Mouse (Mus musculus) cerebellum, adult 8-10 months (tissue): ENCODE measurements at regions not wholly inside any gene's neighbourhood (a gene's known extent, or its start where the extent isn't known, plus 50 kb on each side); places are given as distances from the start of the nearest gene placed in this dataset.

Source experiments
- DNase-seq: peaks from one replicate; pipeline ENCODE4 v3.0.0; 2022

DNA sequence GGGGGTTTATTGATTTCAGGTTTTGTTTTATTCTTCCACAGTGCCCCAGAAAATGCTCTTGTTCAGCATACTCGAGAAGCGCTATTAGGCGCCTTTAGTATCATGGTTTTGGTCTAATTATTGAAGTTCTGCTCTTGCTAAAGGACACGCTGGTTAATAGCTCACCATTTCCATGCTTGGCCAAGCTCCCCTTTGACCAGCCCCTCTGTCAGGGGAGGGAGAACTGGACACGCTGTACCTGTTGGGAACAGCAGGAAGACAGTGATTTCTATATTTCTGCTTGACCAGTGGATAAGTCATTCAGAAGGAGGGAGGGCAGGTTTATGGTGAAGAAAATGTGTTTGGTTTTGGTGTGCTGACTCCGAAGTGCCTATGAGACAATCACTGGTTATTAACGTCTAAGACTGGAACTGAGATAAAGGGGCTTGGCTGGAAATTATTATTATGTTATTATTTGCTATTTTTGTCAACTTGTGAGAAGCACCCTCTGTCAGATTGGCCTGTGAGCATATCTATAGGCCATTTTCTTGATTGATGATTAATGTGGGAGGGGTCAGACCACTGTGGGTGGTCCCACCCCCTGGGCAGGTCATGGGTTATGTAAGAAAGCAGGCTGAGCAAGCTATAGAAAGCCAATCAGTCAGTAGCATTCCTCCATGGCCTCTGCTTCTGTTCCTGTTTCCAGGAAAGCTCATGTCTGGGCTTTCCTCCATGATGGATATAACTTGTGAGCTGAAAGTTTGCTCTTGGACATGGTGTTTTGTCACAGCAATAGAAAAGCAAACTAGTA, 51.2 kb upstream of the Tanc2 start:
- no peak for DNase-seq

DNA sequence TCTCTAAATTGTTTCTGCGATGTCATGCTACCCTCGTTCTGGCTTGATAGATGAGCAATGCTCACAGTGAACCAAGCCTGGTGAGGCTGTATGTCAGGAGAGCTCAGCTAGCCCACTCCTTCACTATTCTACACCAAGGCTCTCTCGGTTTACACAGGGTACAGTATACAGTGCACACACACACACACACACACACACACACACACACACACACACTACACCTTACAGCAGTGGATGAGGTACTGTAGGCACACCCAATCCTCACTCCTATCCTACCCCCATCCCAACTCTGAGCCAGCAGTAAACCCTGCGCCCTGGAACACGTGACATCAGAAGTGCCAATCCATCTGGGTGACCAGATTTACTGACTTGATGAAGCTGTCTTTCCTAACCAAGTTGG, 57.2 kb upstream of the Tanc2 start:
- DNase-seq = no peak

DNA sequence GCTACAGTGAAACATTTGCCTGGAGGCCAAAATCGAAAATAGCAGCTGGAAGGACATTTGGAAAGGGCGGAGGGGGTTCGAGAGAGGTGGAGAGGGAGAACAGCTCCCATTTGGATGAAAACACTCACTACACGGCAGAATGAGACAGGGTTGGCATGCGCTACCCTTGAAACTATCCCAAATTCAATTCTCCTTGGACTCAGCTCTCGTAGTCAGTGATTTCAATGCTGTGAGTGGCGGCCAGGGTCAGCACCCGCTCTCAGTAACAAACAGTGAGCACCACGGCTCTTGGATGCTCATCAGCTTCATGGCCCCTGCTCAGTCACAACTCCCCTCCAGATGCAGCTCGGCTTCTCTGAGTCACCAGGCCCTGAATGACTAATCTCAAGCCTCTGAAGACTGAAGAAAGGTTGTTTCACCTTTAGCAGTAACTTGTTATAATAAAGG, 59.1 kb upstream of the Tanc2 start:
- DNase-seq = no peak

DNA sequence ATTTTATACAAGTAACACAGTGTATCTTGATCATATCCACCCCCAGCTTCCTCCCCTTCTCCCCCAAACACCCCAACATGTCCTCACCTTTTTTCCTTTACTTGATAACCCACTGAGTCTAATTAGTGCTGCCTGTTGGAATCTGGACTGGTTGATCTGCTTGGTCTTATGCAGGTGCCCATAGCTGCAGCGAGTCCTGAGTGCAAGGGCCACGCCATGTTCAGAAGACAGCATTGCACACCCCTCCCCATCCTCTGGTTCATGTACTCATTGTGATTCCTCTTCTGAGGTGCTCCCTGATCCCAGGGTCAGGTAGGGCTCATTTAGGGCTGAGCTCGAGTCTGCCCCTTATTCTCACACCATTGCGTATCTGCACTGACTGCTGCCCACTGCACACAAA, 63.7 kb upstream of the Tanc2 start:
- DNase-seq = no peak

DNA sequence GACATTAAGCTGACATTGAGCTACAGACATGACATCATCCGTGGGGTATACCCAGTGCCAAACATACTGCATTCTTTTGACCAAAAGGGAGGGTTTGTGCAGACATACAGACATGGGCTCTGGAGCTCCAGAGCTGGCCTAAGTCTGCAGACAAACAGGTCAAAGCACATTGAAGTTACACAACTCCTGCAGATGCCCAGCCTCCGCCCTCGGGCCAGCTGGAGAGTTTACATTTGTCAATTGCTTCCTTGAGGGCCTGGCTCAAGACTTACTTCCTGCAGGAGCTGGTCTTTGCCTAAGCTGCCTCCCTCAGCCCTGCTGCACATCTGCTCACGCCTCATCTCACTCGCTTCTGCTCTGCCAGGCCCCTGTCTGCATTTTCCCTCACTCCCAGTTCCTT, 64.2 kb upstream of the Tanc2 start:
- no peak for DNase-seq

DNA sequence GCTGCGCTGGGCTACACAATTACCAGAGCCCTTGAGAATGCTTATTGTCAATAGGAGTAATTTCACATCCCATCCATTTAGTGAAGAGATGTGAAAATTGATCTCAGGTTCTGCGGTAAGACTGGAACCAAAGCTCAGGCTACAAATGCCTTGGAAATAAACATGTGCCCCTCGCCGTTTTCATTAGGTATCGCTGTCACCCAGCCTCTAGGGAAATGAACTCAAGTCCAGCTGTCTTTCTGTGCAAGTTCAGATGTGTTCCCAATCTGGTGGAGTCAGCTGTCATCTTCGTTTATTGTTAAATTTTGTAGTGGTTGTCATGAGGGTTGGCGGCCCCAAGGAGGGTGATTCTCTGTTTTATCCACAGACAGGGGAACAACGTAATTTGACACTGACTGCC, 65.4 kb upstream of the Tanc2 start:
- DNase-seq = no peak

DNA sequence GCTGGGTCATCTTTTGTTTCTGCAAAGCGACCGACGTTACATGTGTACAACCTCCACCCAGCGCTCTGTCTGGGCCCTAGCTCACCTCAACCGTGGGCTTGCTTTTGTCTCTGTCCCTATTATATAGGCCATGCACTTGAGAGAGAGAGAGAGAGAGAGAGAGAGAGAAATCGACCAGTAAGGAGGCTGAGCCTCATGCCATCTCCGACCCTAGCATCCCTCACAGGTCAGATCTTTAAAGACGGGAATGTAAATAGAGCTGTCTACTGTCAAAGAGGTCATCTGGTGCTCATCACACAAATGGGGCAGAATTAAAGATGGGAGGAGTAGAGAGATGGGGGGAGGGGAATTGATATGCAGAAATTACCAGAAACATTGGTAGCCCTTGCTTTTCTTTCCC, 66.0 kb upstream of the Tanc2 start:
- DNase-seq = no peak

DNA sequence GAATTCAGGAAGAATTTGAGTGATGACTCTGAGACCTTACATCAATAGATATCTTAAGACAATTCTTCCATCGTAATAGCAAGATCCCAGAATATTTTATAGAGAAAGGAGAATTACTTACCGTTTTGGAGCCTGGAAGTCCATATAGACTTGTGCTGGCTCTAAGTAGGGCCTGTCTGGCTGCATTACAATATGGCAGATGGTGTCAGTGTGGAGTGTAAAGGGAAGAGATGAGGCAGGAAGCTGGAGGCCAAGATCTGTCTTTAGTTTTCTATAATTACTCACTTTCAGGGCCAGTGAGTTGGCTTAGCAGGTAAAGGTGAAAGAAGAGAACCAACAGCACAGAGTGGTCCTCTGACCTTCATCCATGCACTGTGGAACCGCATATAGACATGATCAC, 63.9 kb upstream of the March10 start:
- peak; percentile 35 for DNase-seq

DNA sequence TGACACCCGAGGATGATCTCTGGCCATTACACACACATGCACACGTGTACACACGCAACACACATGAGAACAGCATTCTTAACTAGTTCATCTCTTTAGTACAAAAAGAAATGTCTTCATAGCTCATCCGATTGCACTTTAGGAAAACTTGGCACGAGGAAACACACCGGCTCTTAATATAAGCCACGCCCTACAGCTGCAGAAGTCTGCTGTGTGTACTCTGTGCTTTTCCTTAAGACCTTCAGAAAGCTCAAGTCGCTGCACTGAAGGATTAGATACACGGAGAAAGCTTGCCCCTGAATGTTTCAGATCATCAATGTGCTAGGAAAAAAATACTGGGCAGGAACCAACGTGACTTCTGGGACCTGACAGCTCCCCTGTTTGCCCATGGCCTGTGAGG, 56.7 kb upstream of the March10 start:
- no peak for DNase-seq

DNA sequence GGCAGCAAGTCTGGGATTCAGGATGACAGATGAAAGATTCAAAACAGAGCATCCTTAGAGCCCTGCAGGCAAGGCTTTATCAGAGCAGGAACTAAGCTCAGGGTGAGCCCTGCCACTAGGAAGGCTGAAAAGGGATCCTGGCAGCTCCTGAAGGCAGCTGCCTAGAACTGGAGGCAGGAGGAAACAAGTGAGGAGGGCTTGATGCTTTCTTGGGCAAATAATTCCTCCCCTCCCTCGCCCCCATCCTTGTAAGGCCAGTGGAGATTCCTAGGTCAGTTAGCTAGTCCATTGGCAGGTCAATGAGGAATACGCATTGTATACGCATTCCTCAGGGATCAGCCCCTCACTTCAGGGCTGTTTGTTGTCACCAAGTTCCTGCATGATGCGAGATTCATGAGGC, 54.1 kb upstream of the March10 start:
- no peak for DNase-seq

DNA sequence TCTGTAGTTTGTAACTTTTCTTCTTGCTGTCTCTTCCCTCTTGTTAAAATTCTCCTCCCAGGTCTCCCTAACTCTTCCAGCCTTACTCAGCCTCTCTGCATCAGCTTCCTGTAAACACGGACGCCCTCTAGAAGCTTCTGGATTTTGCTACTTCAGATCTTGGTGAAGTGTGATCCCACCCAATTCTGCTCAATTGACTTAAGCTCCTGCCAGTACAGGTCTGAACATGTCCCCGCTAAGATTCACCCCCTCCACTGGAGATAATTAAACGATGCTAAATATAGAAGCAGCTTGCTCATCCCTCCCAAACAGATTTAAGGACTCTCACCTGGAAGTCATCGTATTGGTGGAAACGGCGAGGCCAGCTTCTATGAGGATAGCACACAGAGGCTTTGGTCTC, 53.5 kb upstream of the March10 start:
- no peak for DNase-seq

DNA sequence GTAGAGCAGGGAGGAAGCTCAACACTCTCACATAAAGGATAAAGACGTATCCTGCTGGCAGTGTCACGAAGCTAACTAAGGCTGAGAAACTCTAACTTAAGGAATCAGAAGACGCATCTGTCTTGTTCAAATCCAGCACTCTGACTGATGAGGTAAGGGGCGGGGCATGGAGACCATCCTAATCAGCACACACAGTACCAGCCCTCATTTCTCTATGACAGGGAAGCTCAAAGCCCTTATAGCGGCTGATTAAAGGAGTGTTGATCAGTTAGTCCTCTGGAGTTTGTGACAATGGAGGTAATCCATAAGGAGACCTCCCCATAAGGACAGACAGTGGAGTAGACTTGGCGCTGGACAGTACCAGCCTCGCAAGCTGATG, 52.1 kb upstream of the March10 start:
- DNase-seq = no peak

DNA sequence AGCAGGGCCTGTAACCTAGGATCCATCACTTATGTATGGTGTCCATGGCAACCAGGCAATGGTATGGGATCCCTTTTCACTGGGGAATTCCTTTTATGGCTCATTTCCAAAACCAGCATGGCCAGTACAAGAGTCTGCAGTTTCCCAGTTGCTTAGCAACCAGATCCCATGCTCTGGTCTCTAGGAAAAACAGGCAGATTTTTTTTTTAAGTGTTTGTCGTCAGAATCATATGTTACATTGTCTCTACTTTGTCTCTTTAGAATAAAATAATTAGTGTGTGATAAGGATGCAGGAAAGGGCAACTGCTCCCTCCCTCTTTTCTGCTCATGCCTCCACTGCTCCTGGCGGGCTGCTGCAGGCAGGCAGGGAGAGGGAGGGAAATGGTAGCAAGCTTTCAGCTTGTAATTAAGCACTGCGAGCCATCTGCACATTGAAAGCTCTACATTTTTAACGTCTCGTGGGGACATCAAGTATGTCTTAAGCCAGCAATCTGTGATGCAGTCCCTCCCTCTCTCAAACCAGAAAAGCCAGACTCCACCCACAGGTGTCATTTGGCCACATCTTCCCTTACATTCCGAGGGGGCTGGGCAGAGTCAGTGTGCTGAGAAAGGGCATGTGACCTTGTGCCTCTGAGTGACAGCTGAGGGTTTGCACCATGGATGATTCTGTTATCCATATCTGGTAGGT, 51.6 kb upstream of the March10 start:
- no peak for DNase-seq

DNA sequence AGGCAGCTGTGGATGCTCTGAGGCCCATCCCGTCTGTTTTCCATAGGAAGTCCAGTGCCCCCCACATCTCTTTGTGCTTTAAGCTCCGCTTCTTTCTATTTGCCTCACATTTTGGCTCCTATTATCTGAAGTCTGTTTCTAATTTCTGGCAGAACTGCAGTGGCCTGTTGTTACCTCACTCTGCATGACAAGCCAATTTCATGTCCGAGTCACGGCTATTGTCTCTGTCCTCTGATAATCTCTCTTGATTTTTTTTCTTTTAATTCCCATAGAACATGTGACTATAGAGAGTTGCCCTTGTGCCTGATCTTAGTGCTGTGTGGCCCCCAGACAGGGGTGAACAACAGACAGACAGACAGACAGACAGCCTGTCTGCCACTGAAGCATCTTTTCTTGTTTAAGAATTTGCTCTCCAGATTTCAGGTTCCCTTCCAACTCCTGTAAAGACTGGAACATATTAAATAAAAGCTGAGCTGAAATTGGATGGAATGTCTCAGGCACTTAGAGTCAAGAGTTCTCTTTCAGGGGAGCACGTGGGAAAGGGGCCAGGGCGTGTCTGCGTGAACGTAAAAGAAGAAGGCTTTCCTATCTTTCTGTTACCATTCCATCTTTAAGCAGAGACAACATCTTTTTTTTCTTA, 50.9 kb upstream of the March10 start:
- no peak for DNase-seq
